Mouse (Mus musculus) spleen, embryonic (tissue): ENCODE measurements around the gene Fsd1.

ENCODE experiments used
- CTCF ChIA-PET: fragments of 350-600 bp; sonication (Branson Sonifier 250); formaldehyde crosslinking; loops from one replicate; lab custom pipeline; 2022; lab: Charles Lee

Fsd1 gene

DNA sequence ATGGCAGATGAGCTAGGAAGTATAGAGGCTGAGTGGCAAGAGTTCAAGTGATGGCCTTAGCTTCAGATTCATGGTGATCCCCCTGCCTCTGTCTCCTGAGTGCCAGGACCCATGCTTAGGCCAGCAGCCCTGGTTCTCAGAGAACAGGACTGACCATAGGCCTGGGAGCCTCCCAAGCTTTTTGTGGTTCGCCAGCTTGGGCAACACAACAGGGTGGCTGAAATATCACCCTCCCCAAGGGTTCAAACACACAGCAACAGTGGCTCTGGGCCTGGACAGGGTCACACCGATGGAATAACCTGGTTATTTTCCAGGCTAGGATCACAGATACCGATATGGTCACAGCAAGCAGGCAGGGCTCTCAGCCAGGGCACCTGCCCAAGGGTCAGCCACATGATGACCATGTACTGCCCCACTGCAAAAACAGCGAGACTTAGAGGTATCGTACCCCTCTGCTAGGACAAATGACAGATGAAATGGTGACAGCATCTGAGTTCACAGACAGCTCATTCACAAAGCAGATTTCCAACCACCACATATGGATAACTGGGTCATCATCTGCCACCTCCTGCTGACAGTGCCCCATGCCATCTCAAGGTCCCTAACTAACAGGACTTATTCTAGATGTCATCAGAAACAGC, 41.6 kb downstream of the Fsd1 start:
- CTCF ChIA-PET: no interaction called here

DNA sequence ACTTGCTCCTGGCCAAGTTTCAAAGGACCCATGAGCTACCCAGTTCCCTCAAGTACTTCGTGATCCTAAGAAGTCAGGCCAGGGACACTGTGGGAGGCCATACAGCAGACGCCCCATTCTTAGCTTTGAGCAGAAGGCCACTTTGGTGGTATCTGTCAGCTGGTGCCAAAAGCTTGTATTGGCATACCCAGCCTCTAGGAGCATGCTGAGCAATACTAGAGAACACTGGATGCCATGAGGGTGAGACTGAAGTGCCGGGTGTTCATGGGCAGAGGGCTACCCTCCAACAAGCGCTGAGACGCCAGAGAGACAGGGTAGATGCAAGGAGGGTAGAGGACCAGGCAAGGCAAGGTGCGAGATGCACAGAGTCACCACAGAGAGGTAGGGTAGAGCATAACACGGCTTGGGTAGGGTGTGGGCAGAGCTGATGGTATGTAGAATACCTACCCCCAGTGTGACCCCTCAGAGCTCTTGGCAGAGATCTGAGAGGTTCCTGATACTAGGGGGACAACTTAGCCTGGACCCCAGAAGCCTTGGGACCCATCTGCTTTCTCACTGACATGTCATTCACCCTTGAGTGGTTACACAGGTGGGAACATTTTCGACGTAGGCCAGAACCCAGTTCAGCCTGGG, 44.0 kb downstream of the Fsd1 start:
- CTCF ChIA-PET: no interaction called here

DNA sequence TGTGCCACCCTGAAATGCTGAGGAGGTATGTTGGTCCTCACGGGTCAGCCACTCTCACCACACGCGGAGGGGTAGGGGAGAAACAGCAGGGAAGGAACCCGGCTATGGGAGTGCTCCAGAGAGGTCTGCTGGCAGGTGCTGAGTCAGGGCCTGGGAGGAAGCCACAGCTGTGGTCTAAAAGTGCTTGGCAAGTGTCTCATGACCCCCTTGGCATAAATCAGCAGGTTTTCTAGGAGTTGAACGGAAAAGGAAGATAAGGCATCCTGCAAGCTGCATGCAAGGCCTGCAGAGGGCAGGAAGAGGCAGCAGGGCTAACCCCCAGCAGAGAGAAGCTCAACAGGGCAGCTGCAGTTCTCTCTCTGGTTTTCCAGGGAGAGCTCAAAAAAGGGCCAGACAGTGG, 44.6 kb downstream of the Fsd1 start:
- CTCF ChIA-PET: no interaction called here

DNA sequence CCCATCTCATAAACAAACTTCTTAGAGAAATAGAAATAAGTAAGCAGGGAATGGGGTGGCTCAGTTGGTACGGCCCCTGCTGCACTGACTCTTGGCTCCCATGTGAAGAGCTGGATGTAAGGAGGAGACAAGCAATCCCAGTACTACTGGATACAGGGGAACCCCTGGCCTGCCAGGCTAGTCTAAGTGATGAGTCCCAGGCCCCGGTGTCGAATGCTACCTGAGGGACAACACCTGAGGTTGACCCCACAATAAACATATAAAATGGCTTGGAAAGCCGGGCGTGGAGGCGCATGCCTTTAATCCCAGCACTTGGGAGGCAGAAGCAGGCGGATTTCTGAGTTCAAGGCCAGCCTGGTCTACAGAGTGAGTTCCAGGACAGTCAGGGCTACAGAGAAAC, 45.1 kb downstream of the Fsd1 start:
- CTCF ChIA-PET: interaction anchor here (0.9 kb wide), 1 partner anchor 9 kb away, joined by 5 read pairs; no protein-coding TSS in a partner anchor

DNA sequence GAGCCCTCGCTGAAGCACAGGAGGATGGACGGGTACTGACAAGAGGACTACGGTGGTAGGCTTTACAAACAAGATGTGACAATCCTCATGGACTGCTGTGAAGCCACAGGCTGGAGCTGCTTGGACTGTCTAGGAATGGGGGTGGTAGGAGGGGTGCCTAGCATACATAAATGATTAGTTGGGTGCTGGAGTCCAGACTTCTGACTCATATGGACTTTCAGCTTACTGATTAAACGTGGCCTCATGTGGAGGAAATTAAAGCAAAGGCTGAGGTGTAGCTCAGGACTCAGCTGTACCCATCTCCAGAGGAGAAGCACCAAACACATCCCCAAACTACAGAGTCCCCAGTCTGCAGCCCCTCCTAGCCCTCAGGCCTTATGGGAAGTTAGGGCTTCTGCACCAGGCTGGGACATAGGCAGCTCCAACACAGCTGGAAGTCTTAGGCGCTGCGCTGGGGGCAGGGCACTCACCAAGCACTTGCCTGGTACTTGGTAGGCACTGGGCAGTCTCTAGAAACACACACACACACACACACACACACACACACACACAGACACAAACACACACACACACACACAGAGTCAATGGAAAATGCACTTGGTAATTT, 45.9 kb downstream of the Fsd1 start:
- CTCF ChIA-PET: interaction anchor here (0.7 to 1.9 kb wide), 3 partner anchors 10 to 136 kb away, joined by 5 to 6 read pairs (median 6); no protein-coding TSS in a partner anchor

DNA sequence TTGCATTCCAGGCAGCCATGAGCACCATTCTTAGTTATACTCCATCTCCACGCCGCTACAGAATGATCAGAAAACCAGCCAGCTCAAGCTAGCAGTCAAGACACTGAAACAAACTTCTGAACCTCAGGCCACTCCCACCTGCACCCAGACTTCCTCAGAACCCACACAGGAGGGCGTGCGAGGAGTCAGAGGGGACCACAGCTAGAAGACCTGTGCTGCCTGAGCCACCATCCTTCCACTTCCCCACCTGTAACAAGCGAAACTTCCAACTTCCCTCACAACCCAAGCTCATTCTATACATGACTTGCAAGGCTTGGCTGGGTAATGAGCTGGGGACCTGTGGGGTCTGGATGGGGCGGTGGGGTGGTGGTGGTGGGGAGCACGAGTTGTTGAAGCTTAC, 46.5 kb downstream of the Fsd1 start:
- CTCF ChIA-PET: interaction anchor here (0.7 to 1.9 kb wide), 2 partner anchors 23 to 137 kb away, joined by 6 read pairs; no protein-coding TSS in a partner anchor

DNA sequence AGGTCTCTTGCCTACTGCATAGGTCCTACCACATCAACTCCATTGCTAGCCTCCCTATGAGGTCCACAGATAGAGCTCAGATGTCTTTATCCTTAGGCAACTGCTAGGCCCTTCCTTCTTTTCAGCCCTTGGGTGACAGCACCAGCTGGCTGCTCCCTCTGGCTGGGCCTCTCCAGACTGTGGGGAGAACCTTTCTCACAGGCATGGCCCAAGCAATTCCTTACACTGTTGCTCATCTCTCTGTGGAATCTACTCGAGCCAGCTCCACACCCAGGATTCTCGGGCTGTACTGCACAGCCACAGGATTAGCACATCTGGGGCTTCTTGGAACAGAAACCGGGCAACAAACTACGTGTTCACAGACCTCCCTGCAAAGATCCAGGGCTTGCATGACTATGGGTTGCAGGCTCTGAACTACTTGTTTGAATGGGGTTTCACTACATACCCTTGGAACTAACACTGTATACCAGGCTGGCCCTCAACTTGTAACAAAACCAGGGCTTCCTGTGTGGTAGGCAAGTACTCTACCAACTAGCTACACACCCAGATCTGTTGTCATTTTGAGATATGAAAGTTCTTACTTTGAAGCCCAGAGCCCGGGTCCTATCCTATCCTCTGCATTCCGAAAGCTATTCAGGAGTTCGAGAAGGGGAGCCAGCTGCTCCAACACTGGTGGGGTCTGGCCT, 47.9 kb downstream of the Fsd1 start:
- CTCF ChIA-PET: interaction anchor here (0.8 to 1.9 kb wide), 3 partner anchors 16 to 25 kb away, joined by 3 to 6 read pairs (median 3); no protein-coding TSS in a partner anchor

DNA sequence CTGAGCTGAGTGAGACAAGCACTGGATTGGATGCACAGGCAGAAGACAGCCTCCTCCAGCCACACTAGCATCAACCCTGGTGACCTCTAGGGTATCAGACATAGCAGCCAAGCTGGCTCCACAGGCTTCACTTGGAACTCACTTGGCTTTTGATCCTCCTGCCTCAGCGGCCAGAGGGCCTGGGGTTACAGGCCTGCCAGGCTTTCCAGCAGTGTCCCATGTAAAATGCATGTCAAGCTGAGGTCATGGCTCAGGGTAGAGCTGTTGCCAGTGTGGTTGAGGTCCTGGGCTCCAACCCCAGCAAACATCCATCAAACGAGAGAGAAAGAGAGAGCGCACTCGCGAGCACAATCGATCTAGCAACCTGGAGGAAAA, 48.4 kb downstream of the Fsd1 start:
- CTCF ChIA-PET: interaction anchor here (0.8 to 1.7 kb wide), 2 partner anchors 16 to 25 kb away, joined by 3 read pairs; no protein-coding TSS in a partner anchor

DNA sequence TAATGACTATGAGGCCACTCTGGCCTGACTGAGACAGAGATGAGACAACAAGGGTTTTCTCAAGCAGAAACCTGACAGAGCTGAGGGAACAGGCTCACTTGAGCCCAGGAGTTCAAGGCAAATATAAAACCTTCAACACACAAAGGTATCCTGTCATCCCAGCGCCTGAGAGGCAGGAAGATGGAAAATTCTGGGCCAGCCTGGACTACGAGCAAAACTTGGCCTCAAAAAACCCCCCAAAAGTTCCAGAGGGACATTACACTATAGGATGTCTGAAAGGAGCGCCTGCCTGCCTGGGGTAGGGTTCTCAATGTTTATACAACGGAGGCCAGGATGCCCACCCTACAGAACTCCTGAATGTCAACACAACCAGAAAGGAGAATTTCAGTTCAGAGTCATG, 48.9 kb downstream of the Fsd1 start:
- CTCF ChIA-PET: interaction anchor here (0.6 to 1.7 kb wide), 2 partner anchors 18 to 26 kb away, joined by 3 read pairs; no protein-coding TSS in a partner anchor

DNA sequence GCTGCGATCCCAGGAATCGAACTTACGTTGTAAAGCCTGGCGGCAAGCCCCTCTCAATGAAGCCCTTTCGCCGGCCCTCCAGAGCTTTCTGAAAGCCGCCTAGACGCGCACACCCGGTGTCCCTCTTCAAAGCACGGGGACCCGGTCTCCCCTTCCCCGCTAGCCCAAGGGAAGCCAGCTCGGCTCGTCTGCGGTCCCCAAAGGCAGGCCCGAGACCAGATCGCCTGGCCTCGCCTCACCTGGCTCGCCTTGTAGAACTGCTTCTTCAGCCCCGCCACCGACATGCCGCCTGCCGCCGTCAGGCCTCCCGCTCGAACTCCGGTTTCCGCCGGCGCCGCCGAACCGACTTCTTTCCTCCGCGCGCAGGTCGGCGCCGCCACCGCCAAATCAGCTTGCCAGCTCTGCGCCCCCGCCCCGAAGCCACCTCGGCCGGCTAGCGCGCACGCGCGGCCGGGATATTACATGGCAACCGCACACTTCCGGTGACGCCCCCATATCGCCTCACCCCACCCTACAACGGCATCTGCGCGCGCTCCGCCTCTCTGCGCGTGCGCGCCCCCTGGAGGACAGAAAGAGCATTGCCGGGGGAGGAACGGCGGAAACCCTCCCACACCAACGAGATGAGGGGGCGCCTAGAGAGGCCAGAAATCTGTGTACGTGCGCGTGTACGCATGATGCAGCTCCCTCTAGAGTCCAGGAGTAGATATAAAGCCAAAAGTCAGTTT, 50.0 kb downstream of the Fsd1 start, which contains the start of gene Sh3gl1:
Sh3gl1 (minus strand) TSS at position 460 of the 725 bp plus-strand sequence.
- CTCF ChIA-PET: interaction anchor here (0.7 to 1.7 kb wide), 2 partner anchors 27 to 73 kb away, joined by 3 to 5 read pairs; partner anchors contain the start of gene Plin4

DNA sequence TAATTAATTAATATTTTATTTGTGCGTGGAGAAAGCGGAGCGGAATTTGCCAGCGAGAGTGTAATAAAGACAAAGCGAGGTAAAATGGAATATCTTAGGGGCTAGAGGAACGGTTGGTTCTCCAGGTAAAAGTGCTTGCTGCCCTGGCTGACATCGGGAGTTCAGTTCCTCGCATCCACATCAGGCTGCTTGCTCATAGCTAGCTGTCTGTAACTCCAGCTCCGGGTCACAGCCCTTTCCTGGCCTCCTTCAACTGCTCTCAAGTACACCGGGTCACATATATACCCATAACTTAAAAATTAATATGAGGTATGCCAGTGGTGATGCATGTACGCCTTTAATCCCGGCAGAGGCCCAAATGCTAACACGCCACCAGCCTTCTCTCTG, 50.6 kb downstream of the Fsd1 start:
- CTCF ChIA-PET: interaction anchor here (0.6 kb wide), 1 partner anchor 74 kb away, joined by 3 read pairs; no protein-coding TSS in a partner anchor

DNA sequence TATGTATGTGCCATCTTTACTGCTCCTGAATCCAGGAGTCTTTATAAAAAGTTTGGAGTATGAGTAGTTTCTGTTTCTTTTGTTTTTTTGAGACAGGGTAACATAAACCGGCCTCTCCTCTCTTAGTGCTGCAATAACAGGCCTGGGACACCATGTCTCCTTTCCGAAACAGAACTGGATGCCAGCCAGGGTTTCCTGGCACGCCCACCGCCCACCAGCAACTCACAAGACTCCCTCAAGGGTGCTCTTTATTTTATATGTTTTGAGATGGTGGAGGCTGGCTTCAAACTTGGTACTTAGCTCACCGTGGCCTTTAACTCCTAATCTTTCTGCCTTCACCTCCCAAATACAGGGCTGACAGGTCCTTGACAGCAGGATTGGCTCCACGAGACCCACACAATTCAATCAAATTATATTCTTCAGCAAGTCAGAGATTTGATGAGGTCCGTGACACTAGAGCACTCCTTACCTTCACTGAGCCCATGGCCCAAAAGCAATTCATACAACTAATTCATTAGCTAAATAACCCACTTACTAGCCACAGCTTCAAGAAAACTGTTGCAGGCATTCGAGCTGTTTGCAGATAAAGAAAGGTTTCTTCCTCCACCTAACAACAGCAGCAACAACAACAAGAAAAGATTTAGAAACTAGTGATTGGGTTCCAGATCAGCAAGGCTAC, 52.4 kb downstream of the Fsd1 start:
- CTCF ChIA-PET: no interaction called here

DNA sequence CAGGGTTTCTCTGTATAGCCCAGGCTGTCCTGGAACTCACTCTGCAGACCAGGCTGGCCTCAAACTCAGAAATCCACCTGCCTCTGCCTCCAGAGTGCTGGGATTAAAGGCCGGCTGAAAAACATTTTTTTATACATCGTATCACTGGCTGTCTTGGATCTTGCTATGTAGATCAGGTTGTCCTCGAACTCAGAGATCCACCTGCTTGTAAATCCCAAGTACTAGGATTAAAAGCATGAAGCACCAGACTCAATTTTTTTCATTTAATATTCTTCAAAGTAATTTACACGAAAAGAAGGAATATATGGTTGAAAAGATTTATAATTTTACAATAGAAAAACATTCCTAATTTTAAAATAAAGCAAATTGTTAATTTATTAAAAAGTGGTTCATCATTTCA, 53.0 kb downstream of the Fsd1 start:
- CTCF ChIA-PET: no interaction called here

DNA sequence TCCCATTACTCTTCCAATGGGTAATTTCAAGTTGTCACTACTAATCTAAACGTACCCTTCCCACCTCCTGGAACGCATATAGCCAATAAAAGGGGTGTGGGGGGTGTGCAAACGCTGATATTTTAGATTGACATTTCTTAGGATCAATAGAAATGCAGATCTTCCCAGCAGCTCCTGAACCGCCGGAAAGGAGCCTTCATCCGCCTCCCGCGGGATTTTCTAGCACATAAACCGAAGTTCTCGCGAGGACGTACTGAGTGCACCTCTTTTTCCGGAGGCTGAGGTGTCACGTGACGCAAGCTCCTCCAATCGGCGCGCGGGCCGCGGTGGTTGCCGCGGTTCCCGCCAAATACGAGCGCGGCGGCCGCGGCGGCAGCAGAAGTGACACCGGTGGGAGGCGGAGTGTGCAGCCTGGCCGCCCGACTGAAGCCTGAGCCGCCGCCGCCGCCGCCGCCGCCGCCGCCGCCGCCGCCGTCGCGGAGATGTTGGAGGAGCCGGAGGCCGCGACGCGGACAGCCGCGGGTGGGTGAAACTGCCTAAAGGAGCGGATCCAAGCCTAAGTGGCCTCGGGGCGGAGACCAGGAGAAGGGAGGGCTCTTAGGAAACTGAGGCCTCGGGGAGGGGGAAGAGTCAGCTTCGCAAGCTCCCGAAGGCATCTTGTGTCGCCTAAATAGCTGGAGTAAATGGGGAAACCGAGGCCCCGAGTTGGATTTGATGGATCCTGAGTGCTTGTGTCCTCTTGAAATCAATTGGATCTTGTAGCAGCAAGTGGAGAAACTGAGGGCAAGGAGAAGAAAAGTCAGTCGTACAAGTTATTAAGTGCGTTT, 53.9 kb downstream of the Fsd1 start, which contains the start of gene Chaf1a:
Chaf1a (plus strand) TSS at position 410 of the 827 bp plus-strand sequence.
- CTCF ChIA-PET: interaction anchor here (1.1 kb wide), 1 partner anchor 39 kb away, joined by 3 read pairs; the partner anchor contains the start of gene Hdgfl2

DNA sequence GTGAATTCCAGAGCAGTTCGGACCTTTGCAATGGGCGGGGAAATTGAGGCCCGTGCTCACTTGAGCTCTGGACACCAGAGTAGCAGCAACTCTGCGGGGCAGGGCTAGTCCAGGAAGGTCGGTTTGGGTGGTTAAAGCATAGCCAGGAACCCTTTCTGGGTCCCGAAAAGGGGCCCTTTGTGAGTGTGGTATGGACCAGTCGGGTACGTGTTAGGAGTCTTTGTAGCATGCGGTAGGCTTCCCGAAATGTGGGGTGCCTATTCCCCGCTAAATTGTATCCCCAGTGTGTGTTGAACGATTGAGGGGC, 54.5 kb downstream of the Fsd1 start:
- CTCF ChIA-PET: interaction anchor here (1.1 kb wide), 1 partner anchor 38 kb away, joined by 3 read pairs; the partner anchor contains the start of gene Hdgfl2
